Mouse (Mus musculus) spleen, embryonic (tissue): ENCODE measurements around the gene Atp6v1a.

ENCODE experiments used
- CTCF ChIA-PET: fragments of 350-600 bp; sonication (Branson Sonifier 250); formaldehyde crosslinking; loops from one replicate; lab custom pipeline; 2022; lab: Charles Lee

The Atp6v1a gene

GRCm38 (mm10) chr16:44063025-44063894, 76.2 kb downstream of the Atp6v1a start, which contains the start of gene Gramd1c:
Gene Gramd1c (minus strand): TSS chr16:44063345.
- CTCF ChIA-PET: no interaction called here

- CTCF ChIA-PET: interaction anchor here (0.6 to 0.7 kb wide), 2 partner anchors 11 to 318 kb away, joined by 4 to 8 read pairs; no protein-coding TSS in a partner anchor
Measured at GRCm38 (mm10) chr16:44061341-44061740, 78.2 kb downstream of the Atp6v1a start.

GRCm38 (mm10) chr16:44060604-44061286, 78.8 kb downstream of the Atp6v1a start:
- CTCF ChIA-PET: no interaction called here

GRCm38 (mm10) chr16:44058745-44059144, 80.8 kb downstream of the Atp6v1a start:
- CTCF ChIA-PET: no interaction called here

GRCm38 (mm10) chr16:44055766-44056165, 83.7 kb downstream of the Atp6v1a start:
- CTCF ChIA-PET: no interaction called here

GRCm38 (mm10) chr16:44053265-44053664, 86.2 kb downstream of the Atp6v1a start:
- CTCF ChIA-PET: no interaction called here

- CTCF ChIA-PET: no interaction called here
Measured at GRCm38 (mm10) chr16:44052390-44052789, 87.1 kb downstream of the Atp6v1a start.

- CTCF ChIA-PET: no interaction called here
Measured at GRCm38 (mm10) chr16:44050139-44050538, 89.4 kb downstream of the Atp6v1a start.

GRCm38 (mm10) chr16:44039112-44039511, 100.4 kb downstream of the Atp6v1a start:
- CTCF ChIA-PET: interaction anchor here (0.6 kb wide), 1 partner anchor 17 kb away, joined by 3 read pairs; no protein-coding TSS in a partner anchor
